Mouse (Mus musculus): Measurements from ENCODE around the gene Chrng. TPM values are rescaled to one million over a fixed set of nuclear protein-coding genes. Genes with fewer than 3 reads are reported as not detected.

Gene Chrng
- polyA plus RNA-seq, 1 experiment, result not detected

DNA sequence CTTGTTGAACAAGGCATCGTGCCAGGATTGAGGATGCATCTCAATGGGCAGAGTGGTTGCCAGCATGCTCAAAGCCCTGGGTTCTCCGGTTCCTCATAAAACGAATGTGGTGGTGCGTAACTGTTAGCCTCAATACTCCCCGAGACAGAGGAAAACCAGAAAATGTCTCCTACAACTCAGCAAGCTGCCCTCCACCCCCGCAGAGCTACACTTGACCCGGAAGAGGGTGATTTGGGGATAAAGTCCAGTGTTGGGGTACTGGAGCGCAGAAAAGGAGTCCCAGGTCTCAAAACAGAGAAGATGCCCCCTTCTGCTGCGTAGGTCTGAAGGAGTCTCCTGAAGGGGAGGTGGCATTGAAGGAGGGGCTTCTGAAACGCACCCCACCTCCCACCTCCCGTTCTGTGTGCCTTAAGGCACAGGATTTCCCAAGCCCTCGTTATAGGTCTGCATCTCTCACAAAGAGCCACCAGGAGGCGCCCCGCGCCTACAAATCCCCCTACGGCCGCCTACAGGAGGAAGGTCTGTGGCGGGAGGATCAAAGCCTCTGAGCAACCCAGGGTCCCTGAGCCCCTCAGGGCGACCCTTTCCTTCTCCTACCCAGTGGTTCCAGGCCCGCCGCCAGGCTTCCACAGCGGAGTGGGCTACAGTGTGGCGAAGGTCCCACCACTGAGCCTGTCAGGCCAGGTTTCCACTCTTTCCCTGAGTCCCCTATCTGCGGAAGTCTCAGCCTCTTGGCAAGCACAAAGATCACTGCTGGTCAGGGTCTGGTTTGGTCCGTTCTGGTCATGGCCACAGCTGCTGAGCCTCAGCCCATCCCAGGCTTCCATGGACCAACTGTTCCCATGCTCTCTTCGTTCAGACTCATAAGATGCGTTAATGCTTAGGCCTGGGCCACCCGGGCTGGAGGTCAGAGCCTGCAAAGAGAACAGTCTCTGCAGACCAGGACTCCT is 30.2 kb upstream of the Chrng start:
- no peak overlapping the region for H3K4me3 ChIP-seq (ENCODE audit: insufficient read depth, low read length)

DNA sequence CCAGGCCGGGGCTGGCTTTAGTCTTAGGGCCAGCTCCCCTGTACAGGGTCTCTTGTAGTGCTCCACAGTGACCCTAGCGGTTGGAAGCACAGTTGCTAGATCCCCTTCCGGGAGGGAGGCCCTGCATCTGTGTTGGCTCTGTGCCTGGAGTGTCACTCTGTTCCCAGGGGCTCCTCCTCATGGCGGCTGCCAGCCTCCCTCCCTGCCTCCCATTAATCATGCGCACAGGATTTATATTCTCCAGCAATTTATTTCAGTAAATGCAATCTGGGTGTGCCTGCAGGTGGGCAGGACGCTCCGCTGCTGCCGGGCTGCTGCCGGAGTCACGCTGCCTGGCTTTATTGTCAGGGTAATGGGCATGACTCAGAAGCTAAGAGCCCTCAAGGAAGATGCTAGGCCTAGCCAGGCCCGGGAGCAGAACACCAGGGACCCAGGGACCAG is 28.6 kb upstream of the Chrng start:
- Histone ChIP-seq H3K4me1 (ENCODE audit: control insufficient read depth, insufficient read depth, low read length) (peaks cover 16% of the 10 kb centered on the region), H3K4me3 (ENCODE audit: insufficient read depth, low read length) (no peak overlapping the region), H3K27ac (ENCODE audit: insufficient read depth, low read depth, low read length) (no peak overlapping the region)
- TF ChIP-seq CTCF (IDR thresholded peaks at IDR 0.05; ENCODE audit: low read depth, low read length) (no peak), POLR2A (IDR thresholded peaks at IDR 0.05; ENCODE audit: borderline replicate concordance, low read depth, low read length) (no peak)

More for the DNA sequence above, 30.2 kb upstream of the Chrng start:
- TF ChIP-seq POLR2A (IDR thresholded peaks at IDR 0.05; ENCODE audit: borderline replicate concordance, low read depth, low read length), result no peak
- peak; percentile 92 for TF ChIP-seq CTCF (IDR thresholded peaks at IDR 0.05; ENCODE audit: low read depth, low read length)
- Histone ChIP-seq H3K27ac (ENCODE audit: insufficient read depth, low read depth, low read length) (no peak overlapping the region), H3K4me1 (ENCODE audit: control insufficient read depth, insufficient read depth, low read length) (0 out of 2 replicates have a peak, but pooled peaks cover 5% of the 10 kb centered on the region)

DNA sequence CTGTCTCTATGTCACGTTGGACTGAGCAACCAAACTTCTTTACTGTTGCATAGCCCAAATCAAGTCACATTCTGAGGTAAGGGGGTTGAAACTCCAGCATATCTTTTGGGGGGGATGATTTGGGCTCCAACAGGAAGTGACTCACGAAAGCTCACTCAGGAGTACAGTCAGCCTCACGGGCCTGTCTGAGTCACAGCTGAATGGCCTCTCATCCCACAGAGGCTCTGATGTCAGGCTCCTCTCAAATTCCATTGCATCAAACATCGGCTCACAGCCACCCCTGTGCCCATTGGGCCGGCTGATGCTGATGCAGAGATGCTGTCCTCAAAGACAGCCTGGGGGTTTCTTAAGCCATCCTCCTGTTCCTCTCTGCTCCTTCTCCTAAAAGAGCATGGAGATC is 23.6 kb upstream of the Chrng start:
- H3K27ac ChIP-seq (ENCODE audit: insufficient read depth, low read depth, low read length), result peak overlapping the region; percentile 75
- H3K4me1 ChIP-seq (ENCODE audit: control insufficient read depth, insufficient read depth, low read length), result peaks cover 28% of the 10 kb centered on the region
- no peak overlapping the region for H3K4me3 ChIP-seq (ENCODE audit: insufficient read depth, low read length)
- TF ChIP-seq CTCF (IDR thresholded peaks at IDR 0.05; ENCODE audit: low read depth, low read length) (no peak), POLR2A (IDR thresholded peaks at IDR 0.05; ENCODE audit: borderline replicate concordance, low read depth, low read length) (no peak)

DNA sequence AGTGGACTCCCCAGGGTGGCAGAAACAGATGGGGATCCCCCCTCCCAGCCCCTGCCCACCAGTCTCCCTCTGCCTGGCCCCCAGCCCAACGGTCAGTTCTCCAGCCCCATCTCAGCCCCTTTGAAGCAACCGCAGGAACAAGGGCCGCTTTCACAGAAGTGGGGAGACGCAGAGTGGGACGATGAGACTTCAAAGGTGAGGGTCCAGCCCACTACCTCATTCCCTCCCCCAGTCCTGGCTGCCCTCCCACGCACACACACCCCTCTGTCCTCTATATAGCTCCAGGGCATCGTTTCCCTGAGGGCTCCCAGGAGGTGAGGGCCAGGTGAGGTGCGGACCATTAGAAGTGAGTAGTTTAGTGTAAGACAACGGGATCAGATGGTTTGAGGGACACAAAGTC is 21.4 kb upstream of the Chrng start, which contains the start of gene Prss56:
TSS of gene Prss56 (plus strand) at position 301 of the 400 bp plus-strand sequence.
- H3K27ac ChIP-seq (ENCODE audit: insufficient read depth, low read depth, low read length), result 0 out of 2 replicates have a peak within 1 kb of the TSS, but pooled peaks have one; percentile 75

DNA sequence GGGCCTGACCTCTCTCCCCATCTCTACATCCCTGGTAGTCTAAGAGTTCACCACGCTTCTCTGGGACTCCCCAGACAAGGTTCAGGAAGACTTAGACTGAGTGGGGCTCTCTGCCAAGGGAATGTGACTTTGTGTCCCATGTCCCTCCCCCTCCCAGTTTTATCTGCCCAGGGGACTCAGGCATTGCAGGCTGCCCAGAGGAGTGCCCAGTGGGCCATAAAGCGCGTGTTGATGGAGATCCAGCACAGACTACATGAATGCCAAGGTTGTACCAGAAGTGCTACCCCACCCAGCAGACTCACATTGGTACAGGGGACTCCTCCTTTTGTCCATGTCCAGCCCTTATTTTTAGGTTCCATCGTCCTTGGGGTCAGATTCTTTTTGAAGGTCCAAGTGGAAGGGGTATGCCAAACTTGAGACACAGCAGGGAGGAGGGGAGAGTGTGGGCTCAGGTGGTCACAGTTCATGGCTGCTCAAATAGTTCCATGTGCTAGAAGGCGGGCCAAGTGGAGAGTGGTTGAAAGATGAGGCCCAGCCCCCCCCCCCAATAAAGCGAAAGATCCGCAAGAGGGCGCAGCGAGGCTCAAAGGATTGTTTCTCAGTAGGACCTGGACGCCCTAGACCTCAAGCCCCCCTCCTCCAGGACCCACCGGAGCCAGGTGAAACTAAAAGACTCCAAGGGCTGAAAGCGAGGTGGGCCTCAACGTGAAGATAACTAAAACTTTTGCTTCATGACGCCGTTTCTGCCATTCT is 20.3 kb upstream of the Chrng start:
- Histone ChIP-seq H3K4me3 (ENCODE audit: insufficient read depth, low read length) (no peak overlapping the region), H3K27ac (ENCODE audit: insufficient read depth, low read depth, low read length) (no peak overlapping the region), H3K4me1 (ENCODE audit: control insufficient read depth, insufficient read depth, low read length) (peaks cover 26% of the 10 kb centered on the region)
- no peak for TF ChIP-seq CTCF (IDR thresholded peaks at IDR 0.05; ENCODE audit: low read depth, low read length)
- TF ChIP-seq POLR2A (IDR thresholded peaks at IDR 0.05; ENCODE audit: borderline replicate concordance, low read depth, low read length), result no peak

More for the DNA sequence above, 21.4 kb upstream of the Chrng start, which contains the start of gene Prss56:
- TF ChIP-seq POLR2A (IDR thresholded peaks at IDR 0.05; ENCODE audit: borderline replicate concordance, low read depth, low read length) (no peak), CTCF (IDR thresholded peaks at IDR 0.05; ENCODE audit: low read depth, low read length) (no peak)
- Histone ChIP-seq H3K4me1 (ENCODE audit: control insufficient read depth, insufficient read depth, low read length) (peaks cover 26% of the 10 kb centered on the region), H3K4me3 (ENCODE audit: insufficient read depth, low read length) (no peak within 1 kb of the TSS)

DNA sequence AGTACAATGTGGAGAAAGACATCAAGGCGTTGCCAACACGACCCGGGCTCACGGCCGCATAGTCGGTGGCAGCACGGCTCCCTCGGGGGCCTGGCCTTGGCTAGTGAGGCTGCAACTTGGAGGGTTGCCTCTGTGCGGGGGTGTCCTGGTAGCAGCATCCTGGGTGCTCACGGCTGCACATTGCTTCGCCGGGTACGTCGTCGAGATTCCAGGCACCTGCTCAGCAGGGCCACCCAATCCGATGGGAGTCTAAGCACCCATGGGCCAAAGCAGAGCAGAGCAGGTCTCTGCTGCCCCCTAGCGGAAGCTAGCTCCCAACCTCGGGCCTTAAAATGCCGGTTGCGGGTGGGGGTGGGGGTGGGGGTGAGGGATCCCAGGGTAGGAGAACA is 19.7 kb upstream of the Chrng start:
- TF ChIP-seq POLR2A (IDR thresholded peaks at IDR 0.05; ENCODE audit: borderline replicate concordance, low read depth, low read length) (no peak), CTCF (IDR thresholded peaks at IDR 0.05; ENCODE audit: low read depth, low read length) (peak; percentile 50; the same call in 1 of the 2 replicates)
- Histone ChIP-seq H3K27ac (ENCODE audit: insufficient read depth, low read depth, low read length) (no peak overlapping the region), H3K4me1 (ENCODE audit: control insufficient read depth, insufficient read depth, low read length) (peaks cover 22% of the 10 kb centered on the region), H3K4me3 (ENCODE audit: insufficient read depth, low read length) (no peak overlapping the region)

DNA sequence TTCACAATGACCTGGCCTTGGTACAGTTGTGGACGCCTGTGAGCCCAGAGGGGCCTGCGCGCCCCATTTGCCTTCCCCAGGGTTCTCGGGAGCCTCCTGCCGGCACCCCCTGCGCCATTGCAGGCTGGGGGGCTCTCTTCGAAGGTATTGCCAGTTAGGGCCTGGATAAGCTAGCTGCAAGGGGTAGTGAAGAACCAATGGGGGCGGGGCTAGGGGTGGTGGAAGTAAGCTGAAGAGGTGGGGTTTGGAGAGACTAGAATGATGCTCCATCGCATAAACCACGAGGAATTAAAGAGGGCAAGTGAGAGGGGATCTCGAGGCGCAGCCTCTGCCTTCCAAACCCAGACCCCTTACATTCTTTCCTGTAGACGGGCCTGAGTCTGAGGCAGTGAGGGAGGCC is 18.9 kb upstream of the Chrng start:
- no peak overlapping the region for H3K4me3 ChIP-seq (ENCODE audit: insufficient read depth, low read length)
- no peak for TF ChIP-seq CTCF (IDR thresholded peaks at IDR 0.05; ENCODE audit: low read depth, low read length)
- peaks cover 18% of the 10 kb centered on the region for H3K4me1 ChIP-seq (ENCODE audit: control insufficient read depth, insufficient read depth, low read length)
- H3K27ac ChIP-seq (ENCODE audit: insufficient read depth, low read depth, low read length), result no peak overlapping the region

DNA sequence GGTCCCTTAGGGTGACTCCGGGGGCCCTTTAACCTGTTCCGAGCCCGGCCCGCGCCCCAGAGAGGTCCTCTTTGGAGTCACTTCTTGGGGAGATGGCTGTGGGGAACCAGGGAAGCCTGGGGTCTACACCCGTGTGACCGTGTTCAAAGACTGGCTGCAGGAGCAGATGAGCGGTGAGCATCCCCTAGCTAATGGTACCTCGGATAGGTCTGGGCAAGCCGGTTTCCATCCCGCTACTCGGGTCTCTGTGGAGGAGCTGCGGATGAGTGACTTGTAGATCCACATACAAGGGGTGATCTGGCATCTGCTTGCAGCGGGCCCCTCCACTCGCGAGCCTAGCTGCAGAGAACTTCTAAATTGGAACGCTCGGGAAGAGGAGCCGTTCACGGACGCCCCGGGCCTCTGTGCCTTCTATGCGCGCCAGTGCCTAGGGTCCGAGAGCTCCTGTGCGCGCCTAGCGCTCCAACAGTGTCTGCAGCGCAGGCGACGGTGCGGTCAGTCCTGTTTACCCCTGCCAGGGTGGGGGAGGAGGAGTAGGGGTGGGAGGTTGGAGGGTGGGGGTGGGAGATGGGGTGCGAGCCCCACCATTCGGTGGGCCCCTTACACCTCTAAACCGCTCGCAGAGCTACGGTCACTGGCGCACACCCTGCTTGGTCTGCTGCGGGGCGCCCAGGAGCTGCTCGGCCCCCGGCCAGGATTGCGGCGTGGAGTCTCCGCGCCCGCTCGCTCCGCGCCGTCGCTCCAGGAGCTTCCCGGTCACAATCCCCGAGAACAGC is 18.0 kb upstream of the Chrng start:
- Histone ChIP-seq H3K4me1 (ENCODE audit: control insufficient read depth, insufficient read depth, low read length) (peaks cover 8% of the 10 kb centered on the region), H3K27ac (ENCODE audit: insufficient read depth, low read depth, low read length) (no peak overlapping the region), H3K4me3 (ENCODE audit: insufficient read depth, low read length) (peak overlapping the region; percentile 70)
- TF ChIP-seq CTCF (IDR thresholded peaks at IDR 0.05; ENCODE audit: low read depth, low read length) (no peak), POLR2A (IDR thresholded peaks at IDR 0.05; ENCODE audit: borderline replicate concordance, low read depth, low read length) (no peak)

DNA sequence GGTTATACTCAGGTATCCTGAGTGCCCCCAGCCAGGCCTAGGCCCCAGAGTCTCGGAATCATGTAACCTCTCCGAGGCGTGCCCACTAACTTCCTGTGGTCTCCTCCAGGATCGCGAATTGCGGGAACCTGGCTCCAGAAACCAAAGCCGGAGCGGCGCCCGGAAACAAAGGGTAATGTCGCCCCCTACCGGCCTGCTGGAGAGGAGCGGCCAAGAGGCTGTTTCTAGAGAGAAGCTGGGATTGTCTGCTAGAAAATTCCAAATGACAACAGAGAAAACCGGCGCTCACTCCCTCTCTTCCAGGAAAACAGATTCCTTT is 17.5 kb upstream of the Chrng start:
- peaks cover 4% of the 10 kb centered on the region for H3K4me1 ChIP-seq (ENCODE audit: control insufficient read depth, insufficient read depth, low read length)
- H3K27ac ChIP-seq (ENCODE audit: insufficient read depth, low read depth, low read length), result no peak overlapping the region
- TF ChIP-seq POLR2A (IDR thresholded peaks at IDR 0.05; ENCODE audit: borderline replicate concordance, low read depth, low read length) (no peak), CTCF (IDR thresholded peaks at IDR 0.05; ENCODE audit: low read depth, low read length) (peak; percentile 93)
- H3K4me3 ChIP-seq (ENCODE audit: insufficient read depth, low read length), result peak overlapping the region; percentile 70
